Mouse (Mus musculus): ENCODE measurements at regions not wholly inside any gene's neighbourhood (a gene's known extent, or its start where the extent isn't known, plus 50 kb on each side); places are given as distances from the start of the nearest gene placed in this dataset.

DNA sequence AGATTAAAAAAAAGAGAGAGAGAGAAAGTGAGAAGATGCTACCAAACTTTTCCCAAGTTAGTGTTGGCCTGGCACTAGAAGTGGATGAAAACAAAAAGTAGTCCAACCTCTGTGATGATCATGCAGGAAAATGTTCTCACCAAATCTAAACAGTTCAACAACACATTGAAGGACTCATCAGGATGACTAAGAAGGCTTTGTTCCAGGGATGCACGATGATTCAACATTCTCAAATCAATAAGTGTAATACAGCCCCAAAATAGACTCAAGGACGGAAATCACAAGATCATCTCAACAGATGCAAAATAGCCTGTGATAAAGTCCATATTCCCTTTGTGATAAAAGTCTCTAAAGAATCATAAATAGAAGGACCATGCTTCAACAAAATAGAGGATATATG lies 106.3 kb downstream of the Cysltr2 start:
- Histone ChIP-seq H3K9me3 (replicated peaks) (no peaks in the 10 kb centered on the region), H3K27me3 (no peaks in the 10 kb centered on the region), H3K9ac (no peak overlapping the region), H3K27ac (no peak overlapping the region), H3K4me3 (no peak overlapping the region), H3K36me3 (ENCODE audit: poor library complexity, severe bottlenecking) (no peaks in the 10 kb centered on the region), H3K4me2 (no peak overlapping the region), H3K4me1 (no peaks in the 10 kb centered on the region)
- WGBS = 93% methylated on average over 2 of the region's 2 CpGs
- ATAC-seq = no peak

DNA sequence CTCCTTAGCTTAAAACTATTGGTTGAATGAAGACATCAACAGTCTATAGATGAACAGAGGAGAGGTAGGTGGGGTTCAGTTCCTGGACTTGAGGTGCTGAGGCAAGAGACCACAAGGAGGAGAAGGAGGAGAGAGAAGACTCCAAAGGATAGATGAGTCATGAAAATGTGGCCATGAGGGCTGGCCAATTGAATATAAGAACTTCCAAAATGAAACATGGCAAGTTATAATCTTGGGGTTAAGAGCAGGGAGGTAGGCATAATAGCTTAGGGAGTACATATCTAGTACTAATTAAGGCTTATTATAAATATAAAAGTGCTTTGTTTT lies 109.9 kb downstream of the Cysltr2 start:
- Histone ChIP-seq H3K9me3 (replicated peaks) (no peaks in the 10 kb centered on the region), H3K9ac (no peak overlapping the region), H3K4me3 (no peak overlapping the region), H3K27ac (no peak overlapping the region), H3K27me3 (no peaks in the 10 kb centered on the region), H3K4me1 (no peaks in the 10 kb centered on the region), H3K36me3 (ENCODE audit: poor library complexity, severe bottlenecking) (no peaks in the 10 kb centered on the region), H3K4me2 (no peak overlapping the region)
- no peak for ATAC-seq

DNA sequence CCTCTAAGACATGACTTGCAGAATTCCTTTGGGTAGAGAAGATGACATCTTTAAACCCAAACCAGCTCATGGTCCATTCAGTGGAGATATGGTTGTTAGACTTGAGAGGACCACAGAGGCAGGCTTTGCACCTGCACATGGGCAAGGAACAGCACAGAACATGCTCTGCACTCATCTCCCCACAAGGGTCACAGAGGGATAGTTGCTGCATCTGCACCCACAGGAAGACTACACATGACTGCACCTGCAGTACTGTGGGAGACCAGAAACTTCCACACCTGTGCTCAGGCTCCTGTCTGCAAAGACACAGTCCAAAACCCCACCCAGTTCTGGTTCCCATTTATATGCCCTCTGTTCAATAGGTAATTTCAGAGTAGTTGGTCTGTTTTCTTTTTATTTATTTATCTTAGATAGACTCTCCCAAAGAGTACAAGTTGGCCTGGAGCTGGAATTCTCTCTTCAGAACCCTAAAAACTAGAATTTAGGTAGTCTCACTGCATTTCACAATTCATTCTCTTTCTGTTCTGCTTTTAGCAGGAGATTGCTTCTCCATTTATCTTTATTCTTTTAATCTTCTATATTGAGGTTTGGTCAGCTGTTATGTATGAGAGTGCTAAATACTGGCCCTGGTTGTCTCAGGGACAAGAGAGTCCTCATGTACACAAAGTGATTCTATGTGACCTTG lies 110.4 kb downstream of the Cysltr2 start:
- no peaks in the 10 kb centered on the region for H3K27me3 ChIP-seq
- H3K4me1 ChIP-seq = no peaks in the 10 kb centered on the region
- H3K4me3 ChIP-seq = no peak overlapping the region
- H3K27ac ChIP-seq = no peak overlapping the region
- no peak for ATAC-seq
- H3K4me2 ChIP-seq = no peak overlapping the region
- H3K9ac ChIP-seq = no peak overlapping the region
- H3K9me3 ChIP-seq (replicated peaks) = no peaks in the 10 kb centered on the region
- H3K36me3 ChIP-seq (ENCODE audit: poor library complexity, severe bottlenecking) = no peaks in the 10 kb centered on the region

DNA sequence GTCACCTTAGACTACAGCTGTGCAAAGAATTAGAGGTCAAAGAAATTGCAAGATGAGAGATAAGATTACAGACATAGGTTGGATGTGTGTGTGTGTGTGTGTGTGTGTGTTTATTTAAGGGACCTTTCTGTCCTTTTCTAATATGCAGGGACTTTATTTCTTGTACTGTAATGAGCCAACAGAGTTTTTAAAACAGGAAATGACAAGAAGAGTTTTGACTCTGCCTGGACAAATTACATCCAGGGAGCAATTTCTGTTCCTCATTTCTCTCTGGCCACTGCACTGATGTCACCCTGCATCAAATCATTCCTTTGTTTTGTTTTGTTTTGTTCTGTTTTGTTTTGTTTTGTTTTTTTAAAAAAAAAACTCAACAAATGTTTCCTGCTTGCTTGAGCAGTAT lies 115.3 kb downstream of the Cysltr2 start:
- Histone ChIP-seq H3K27me3 (no peaks in the 10 kb centered on the region), H3K36me3 (ENCODE audit: poor library complexity, severe bottlenecking) (no peaks in the 10 kb centered on the region), H3K4me3 (no peak overlapping the region), H3K27ac (no peak overlapping the region), H3K9ac (no peak overlapping the region), H3K4me2 (no peak overlapping the region), H3K4me1 (no peaks in the 10 kb centered on the region), H3K9me3 (replicated peaks) (no peaks in the 10 kb centered on the region)
- no peak for ATAC-seq

DNA sequence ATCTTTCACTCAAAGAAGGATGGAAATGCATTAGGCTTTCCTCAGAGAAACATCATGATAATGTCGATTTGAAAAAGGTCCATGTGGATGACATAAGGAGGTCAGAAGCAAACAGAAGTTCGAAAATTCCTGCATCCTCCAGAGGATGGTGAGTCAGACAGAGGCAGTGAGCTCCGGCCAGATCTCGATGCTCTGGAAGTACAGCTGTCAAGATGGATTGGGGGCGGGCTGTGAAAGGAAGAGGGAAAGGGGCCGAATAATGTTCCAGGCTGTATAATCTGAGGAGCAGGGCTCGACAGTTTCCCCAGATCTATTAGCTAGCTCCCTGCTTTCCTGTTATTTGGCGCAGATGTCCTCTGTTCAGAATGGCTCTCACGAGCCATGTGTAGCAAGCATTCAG lies 116.6 kb downstream of the Cysltr2 start:
- Histone ChIP-seq H3K27ac (no peak overlapping the region), H3K4me2 (no peak overlapping the region), H3K9ac (no peak overlapping the region), H3K9me3 (replicated peaks) (no peaks in the 10 kb centered on the region), H3K27me3 (no peaks in the 10 kb centered on the region), H3K4me3 (no peak overlapping the region), H3K4me1 (no peaks in the 10 kb centered on the region), H3K36me3 (ENCODE audit: poor library complexity, severe bottlenecking) (no peaks in the 10 kb centered on the region)
- ATAC-seq = no peak
- 87% methylated on average over 9 of the region's 9 CpGs for WGBS

DNA sequence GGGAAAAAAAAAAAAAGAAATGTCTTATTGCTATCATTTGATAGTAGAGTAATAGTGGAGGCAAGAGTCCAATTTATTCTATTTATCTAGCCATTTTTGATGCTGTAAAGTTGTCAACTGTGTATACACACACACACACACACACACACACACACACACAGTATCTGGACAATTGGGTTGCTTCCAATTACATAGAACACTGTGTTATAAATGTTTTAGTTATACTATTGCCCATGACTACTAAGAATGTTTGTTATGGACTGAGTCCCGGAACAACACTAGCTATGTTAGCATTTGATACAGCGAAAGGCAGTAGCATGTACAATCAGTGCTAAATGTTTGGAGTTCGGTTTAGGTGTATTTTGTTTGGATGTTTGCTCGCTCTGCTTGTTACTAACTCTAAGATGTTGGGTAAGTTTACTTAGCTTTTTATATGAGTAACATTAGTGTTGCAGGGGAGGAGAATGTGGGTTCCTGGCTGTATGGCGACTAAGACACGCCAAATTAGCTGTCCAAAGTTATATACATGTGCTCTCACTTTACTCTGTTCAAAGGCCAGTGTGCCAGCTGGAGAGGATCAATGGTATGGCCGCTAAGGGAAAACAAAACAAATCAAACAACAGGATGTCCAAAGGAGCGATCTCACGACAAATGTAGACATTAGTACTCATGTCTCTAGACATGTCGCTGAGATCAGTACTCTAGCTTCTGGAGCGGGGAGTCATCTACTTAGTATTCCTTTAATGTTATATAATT lies 147.6 kb downstream of the Cysltr2 start:
- no peaks in the 10 kb centered on the region for H3K36me3 ChIP-seq (ENCODE audit: poor library complexity, severe bottlenecking)
- no peak overlapping the region for H3K4me3 ChIP-seq
- 92% methylated on average over 11 of the region's 11 CpGs for WGBS
- H3K4me1 ChIP-seq = no peaks in the 10 kb centered on the region
- H3K27ac ChIP-seq = no peak overlapping the region
- no peaks in the 10 kb centered on the region for H3K27me3 ChIP-seq
- no peak for ATAC-seq
- H3K9me3 ChIP-seq (replicated peaks) = no peaks in the 10 kb centered on the region
- no peak overlapping the region for H3K9ac ChIP-seq
- no peak overlapping the region for H3K4me2 ChIP-seq

DNA sequence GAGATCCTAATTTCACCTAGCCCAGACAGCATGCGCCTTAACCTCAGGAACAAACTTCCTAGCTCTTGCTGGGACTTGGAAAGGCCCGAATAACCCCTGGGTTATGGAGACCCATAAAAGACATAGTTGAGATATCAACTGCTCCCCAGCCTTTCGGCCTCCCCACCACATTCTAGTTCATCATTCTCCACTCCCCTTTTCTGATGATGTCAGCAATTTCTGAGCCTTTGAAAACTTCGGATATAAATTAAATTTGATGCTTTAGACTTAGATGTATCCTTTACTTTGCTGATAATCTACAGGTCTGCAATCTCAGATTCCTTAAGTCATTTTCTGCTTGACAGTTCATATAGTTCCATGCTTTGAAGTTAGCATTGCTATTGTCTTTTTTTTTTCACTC lies 149.3 kb downstream of the Cysltr2 start:
- H3K36me3 ChIP-seq (ENCODE audit: poor library complexity, severe bottlenecking) = no peaks in the 10 kb centered on the region
- H3K4me3 ChIP-seq = no peak overlapping the region
- H3K27ac ChIP-seq = no peak overlapping the region
- no peak for ATAC-seq
- no peaks in the 10 kb centered on the region for H3K27me3 ChIP-seq
- 86% methylated on average over 4 of the region's 4 CpGs for WGBS
- no peaks in the 10 kb centered on the region for H3K9me3 ChIP-seq (replicated peaks)
- H3K4me1 ChIP-seq = no peaks in the 10 kb centered on the region
- H3K9ac ChIP-seq = no peak overlapping the region
- no peak overlapping the region for H3K4me2 ChIP-seq

DNA sequence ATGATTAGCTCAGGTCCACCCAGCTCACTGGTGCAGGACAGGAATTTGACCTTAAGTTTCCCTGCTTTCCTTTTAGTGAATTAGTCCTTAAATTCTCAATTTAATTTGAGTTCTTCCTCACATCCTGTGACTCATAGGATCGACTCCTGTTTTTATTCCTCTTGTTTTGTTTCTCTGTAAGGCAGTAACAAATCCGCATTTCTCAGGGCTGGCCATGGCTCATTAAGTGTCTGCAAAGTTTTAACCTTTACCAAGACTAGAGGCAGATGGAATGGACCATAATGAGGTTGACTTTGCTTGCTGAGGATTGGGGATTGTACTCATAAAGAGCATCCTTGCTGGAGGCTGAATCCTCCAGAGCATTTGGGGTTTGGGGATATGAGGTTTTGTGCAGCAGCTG lies 156.6 kb downstream of the Cysltr2 start:
- no peaks in the 10 kb centered on the region for H3K27me3 ChIP-seq
- no peaks in the 10 kb centered on the region for H3K9me3 ChIP-seq (replicated peaks)
- H3K9ac ChIP-seq = no peak overlapping the region
- WGBS = 79% methylated on average over 2 of the region's 2 CpGs
- H3K4me2 ChIP-seq = no peak overlapping the region
- H3K4me1 ChIP-seq = no peaks in the 10 kb centered on the region
- no peak overlapping the region for H3K4me3 ChIP-seq
- H3K27ac ChIP-seq = no peak overlapping the region
- H3K36me3 ChIP-seq (ENCODE audit: poor library complexity, severe bottlenecking) = no peaks in the 10 kb centered on the region
- no peak for ATAC-seq

DNA sequence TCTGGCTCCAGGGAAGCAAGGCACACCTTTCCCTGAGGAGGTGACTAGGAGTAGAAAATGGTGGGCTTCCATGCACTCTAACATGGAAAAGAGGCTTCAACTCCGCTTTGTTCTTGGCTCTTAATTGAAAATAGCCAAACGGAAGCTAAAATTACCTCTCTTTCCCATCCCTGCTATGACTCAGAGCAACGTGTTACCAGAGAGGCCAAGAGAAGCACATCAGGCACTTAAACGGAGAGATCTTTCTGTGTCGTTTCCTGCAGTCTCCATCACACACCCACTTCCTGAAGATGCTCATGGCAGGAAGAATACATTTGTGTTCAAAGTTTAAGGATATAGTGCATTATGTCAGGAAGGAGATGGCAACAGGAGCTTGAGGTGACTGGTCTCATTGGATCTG lies 159.3 kb downstream of the Cysltr2 start:
- WGBS = 86% methylated on average over 5 of the region's 5 CpGs
- Histone ChIP-seq H3K4me3 (no peak overlapping the region), H3K9me3 (replicated peaks) (no peaks in the 10 kb centered on the region), H3K4me2 (no peak overlapping the region), H3K4me1 (no peaks in the 10 kb centered on the region), H3K9ac (no peak overlapping the region), H3K36me3 (ENCODE audit: poor library complexity, severe bottlenecking) (no peaks in the 10 kb centered on the region), H3K27me3 (no peaks in the 10 kb centered on the region), H3K27ac (no peak overlapping the region)
- no peak for ATAC-seq

DNA sequence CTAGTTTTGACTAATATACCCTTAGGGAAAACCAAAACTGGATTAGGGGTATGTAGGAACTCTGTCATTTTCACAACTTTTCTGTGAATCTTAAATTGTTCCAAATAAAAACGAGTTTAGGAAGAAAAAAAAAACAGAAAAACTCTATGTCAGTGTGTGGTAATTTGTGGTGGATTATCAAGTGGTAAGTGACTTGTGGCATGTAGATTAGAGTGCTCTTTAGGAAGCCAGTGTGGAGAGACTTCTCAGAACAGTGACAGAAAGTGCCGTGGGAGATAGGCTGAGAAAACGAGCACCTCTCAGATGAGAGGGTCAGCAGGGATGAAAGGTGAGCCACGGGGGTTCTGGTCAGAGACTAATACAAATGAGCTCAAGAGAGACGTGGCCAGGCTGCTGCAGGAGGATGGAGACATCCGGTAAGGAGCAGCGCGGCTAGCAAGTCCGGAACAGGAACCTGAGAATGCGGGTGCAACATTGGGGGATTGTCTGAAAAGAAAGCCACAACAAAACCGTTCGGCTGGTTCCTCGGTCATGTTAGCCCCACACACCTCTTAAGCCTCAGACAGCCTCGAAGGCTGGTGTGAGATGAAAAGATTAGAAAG lies 161.3 kb downstream of the Cysltr2 start:
- ATAC-seq = no peak
- H3K4me2 ChIP-seq = no peak overlapping the region
- WGBS = 54% methylated on average over 14 of the region's 14 CpGs

DNA sequence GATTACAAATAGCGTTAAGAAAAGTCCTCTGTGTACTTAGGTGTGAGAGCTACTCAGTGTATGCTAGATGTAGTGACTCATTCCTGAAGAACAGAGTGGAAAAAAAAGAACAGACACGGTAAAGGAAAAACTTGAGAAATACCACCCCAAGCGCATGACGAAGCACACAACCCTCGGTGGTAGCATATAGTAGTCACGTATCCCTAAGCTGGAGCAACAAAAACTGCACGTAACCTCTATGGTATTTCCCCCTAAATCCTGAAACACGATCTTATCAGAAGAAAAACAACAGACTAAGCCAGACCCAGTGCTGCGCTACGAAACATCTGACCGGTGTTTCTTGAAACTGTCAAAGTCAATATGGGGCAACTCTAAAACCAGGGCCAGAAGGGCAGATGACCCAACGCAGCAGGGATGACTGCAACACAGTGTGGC lies 162.0 kb downstream of the Cysltr2 start:
- no peaks in the 10 kb centered on the region for H3K4me1 ChIP-seq
- no peaks in the 10 kb centered on the region for H3K9me3 ChIP-seq (replicated peaks)
- ATAC-seq = no peak
- H3K4me3 ChIP-seq = no peak overlapping the region
- 82% methylated on average over 12 of the region's 12 CpGs for WGBS
- H3K27me3 ChIP-seq = no peaks in the 10 kb centered on the region
- no peak overlapping the region for H3K9ac ChIP-seq
- H3K27ac ChIP-seq = no peak overlapping the region
- no peaks in the 10 kb centered on the region for H3K36me3 ChIP-seq (ENCODE audit: poor library complexity, severe bottlenecking)
- no peak overlapping the region for H3K4me2 ChIP-seq

More for the DNA sequence above, 161.3 kb downstream of the Cysltr2 start:
- Histone ChIP-seq H3K36me3 (ENCODE audit: poor library complexity, severe bottlenecking) (no peaks in the 10 kb centered on the region), H3K4me1 (no peaks in the 10 kb centered on the region), H3K9me3 (replicated peaks) (no peaks in the 10 kb centered on the region), H3K4me3 (no peak overlapping the region), H3K9ac (no peak overlapping the region), H3K27me3 (no peaks in the 10 kb centered on the region), H3K27ac (no peak overlapping the region)

DNA sequence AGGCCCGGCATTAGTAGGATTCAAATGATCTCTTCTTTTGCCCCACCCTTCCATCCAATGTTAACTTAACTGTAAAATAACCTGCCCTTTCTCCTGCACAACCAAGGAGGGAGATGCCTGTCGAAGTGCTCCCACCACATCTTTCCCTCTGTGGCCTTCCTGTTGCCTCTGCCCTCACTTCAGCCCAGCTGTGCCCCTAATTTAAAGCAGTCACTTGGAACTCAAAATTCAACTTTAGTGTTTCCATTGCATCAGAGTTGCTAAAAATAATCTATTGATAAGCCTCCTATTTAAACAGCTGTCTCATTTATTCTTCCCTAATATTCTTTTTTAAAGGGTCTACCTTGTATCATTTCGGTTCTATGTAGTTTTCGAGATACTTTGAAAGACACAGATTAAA lies 163.1 kb downstream of the Cysltr2 start:
- Histone ChIP-seq H3K9me3 (replicated peaks) (no peaks in the 10 kb centered on the region), H3K4me1 (no peaks in the 10 kb centered on the region), H3K4me3 (no peak overlapping the region), H3K36me3 (ENCODE audit: poor library complexity, severe bottlenecking) (no peaks in the 10 kb centered on the region), H3K27ac (no peak overlapping the region), H3K9ac (no peak overlapping the region), H3K4me2 (no peak overlapping the region), H3K27me3 (no peaks in the 10 kb centered on the region)
- WGBS = 87% methylated on average over 4 of the region's 4 CpGs
- no peak for ATAC-seq

DNA sequence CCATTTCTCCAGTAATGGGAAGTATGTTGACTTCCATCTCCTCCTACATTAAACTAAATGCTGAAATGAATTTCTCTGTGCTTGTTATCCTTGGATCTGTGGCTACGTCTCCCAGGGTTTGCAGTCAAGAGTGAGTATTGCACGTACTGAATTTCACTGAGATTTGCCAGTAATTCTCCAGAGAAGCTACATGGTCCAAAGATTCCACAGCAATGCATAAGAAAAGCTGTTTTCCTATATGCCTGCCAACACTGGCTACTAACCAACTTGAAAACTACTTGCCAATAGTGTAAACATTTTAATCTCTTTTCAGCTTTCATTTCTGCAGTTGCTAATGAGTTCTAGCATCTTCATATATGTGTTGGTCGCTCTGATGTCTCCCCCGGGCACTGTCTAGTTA lies 164.4 kb downstream of the Cysltr2 start:
- Histone ChIP-seq H3K9me3 (replicated peaks) (no peaks in the 10 kb centered on the region), H3K36me3 (ENCODE audit: poor library complexity, severe bottlenecking) (no peaks in the 10 kb centered on the region), H3K4me1 (no peaks in the 10 kb centered on the region), H3K27ac (no peak overlapping the region), H3K9ac (no peak overlapping the region), H3K4me2 (no peak overlapping the region), H3K27me3 (no peaks in the 10 kb centered on the region), H3K4me3 (no peak overlapping the region)
- 84% methylated on average over 4 of the region's 4 CpGs for WGBS
- no peak for ATAC-seq
